Mouse (Mus musculus): ENCODE measurements around the gene Mthfd1l.
"Not testable (repeated sequence)": the region's sequence is repeated elsewhere in the genome, so short reads cannot be mapped to it uniquely, and the experiment has no call there.

DNA sequence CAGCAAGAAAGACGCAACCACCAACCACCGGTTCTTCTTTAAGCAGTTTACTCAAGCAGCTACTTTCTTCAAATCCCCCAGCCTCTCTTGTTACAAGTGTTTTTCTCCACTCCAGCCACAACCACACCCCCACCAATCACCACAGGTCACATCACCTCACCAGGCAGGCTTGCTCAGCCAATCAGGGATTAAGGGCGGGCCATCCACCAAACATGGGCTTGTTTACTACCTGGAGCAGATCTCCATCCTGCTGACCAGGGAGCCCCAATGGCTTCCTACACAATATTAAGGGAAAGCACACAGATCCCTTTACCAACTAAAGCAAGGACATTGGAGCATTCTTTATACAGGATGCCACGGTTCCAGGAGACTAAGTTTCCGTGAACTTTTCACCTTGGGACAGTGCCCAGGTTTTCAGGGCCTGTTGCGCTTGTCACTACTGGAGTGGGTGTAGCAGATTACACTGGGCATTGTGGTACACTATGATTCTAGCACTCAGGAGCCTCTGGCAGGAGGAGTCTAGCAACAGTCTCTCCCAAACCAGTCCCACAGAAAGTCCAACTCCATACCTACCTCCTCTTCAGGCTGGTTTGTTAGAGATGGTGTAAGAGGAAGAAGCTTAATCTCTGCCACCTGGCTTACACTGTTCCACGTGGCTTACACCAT, 150.5 kb downstream of the Mthfd1l start:
- not testable (repeated sequence) for TF ChIP-seq CTCF (IDR thresholded peaks at IDR 0.05; ENCODE audit: extremely low read depth, insufficient read depth, insufficient read length, insufficient replicate concordance); POLR2A (IDR thresholded peaks at IDR 0.05; ENCODE audit: low read depth, low read length)
